Mouse (Mus musculus) hindbrain, embryonic 15.5 days (tissue): ENCODE measurements at regions not wholly inside any gene's neighbourhood (a gene's known extent, or its start where the extent isn't known, plus 50 kb on each side); places are given as distances from the start of the nearest gene placed in this dataset.

Source experiments
- ATAC-seq: fragments of 200-750 bp; cut with Nextera tagmentation; 2 replicates; pipeline ENCODE4 v1.8.0; 2017; ENCODE audit warnings: low read depth, moderate number of reproducible peaks, moderate TSS enrichment; ENCODE audit not compliant: low FRiP score
- H3K27ac ChIP-seq: fragments of 300-500 bp; sonication (generic); replicated peaks from 2 replicates; pipeline ENCODE4 v1.5.1; 2015; ENCODE audit warnings: mild to moderate bottlenecking, inconsistent platforms
- H3K27me3 ChIP-seq: fragments of 300-500 bp; sonication (generic); 2 replicates; pipeline ENCODE4 v1.6.1; 2015; ENCODE audit warnings: control low read depth, inconsistent platforms
- H3K36me3 ChIP-seq: fragments of 300-500 bp; sonication (generic); 2 replicates; pipeline ENCODE4 v1.6.1; 2015; ENCODE audit warnings: control low read depth, inconsistent platforms
- H3K4me1 ChIP-seq: fragments of 300-500 bp; sonication (generic); replicated peaks from 2 replicates; pipeline ENCODE4 v1.6.1; 2015; ENCODE audit warnings: control low read depth, inconsistent platforms
- H3K4me2 ChIP-seq: fragments of 300-500 bp; sonication (generic); 2 replicates; pipeline ENCODE4 v1.6.1; 2015; ENCODE audit warnings: moderate library complexity, mild to moderate bottlenecking, inconsistent platforms
- H3K4me3 ChIP-seq: fragments of 300-500 bp; sonication (generic); 2 replicates; pipeline ENCODE4 v1.5.1; 2015; ENCODE audit warnings: mild to moderate bottlenecking, inconsistent platforms
- H3K9ac ChIP-seq: fragments of 300-500 bp; sonication (generic); 2 replicates; pipeline ENCODE4 v1.6.1; 2015; ENCODE audit warnings: inconsistent platforms
- H3K9me3 ChIP-seq: fragments of 300-500 bp; sonication (generic); 2 replicates; pipeline ENCODE4 v1.6.1; 2016; ENCODE audit warnings: control low read depth, inconsistent platforms
- WGBS: fragments of 180-500 bp; shearing (Covaris S2); methylation state at CpG from one replicate; pipeline ENCODE4 v1.1.7; 2015; 5-methylcytosine and 5-hydroxymethylcytosine counted together

GRCm38 (mm10) chr10:66201115-66201514 is 894.8 kb upstream of the Jmjd1c start:
- H3K4me1 ChIP-seq: no peaks in the 10 kb centered on the region
- no peaks in the 10 kb centered on the region for H3K36me3 ChIP-seq
- H3K27me3 ChIP-seq: no peaks in the 10 kb centered on the region
- no peak overlapping the region for H3K4me3 ChIP-seq
- no peak overlapping the region for H3K9ac ChIP-seq
- WGBS: 46% methylated on average over 4 of the region's 4 CpGs
- no peak overlapping the region for H3K4me2 ChIP-seq
- H3K9me3 ChIP-seq: no peaks in the 10 kb centered on the region
- no peak for ATAC-seq
- no peak overlapping the region for H3K27ac ChIP-seq

- no peaks in the 10 kb centered on the region for H3K36me3 ChIP-seq
- no peaks in the 10 kb centered on the region for H3K9me3 ChIP-seq
- no peaks in the 10 kb centered on the region for H3K4me1 ChIP-seq
- WGBS: 57% methylated on average over 2 of the region's 2 CpGs
- H3K9ac ChIP-seq: no peak overlapping the region
- H3K27ac ChIP-seq: no peak overlapping the region
- ATAC-seq: no peak
- H3K27me3 ChIP-seq: no peaks in the 10 kb centered on the region
- H3K4me2 ChIP-seq: no peak overlapping the region
- H3K4me3 ChIP-seq: no peak overlapping the region
These were observed 867.8 kb upstream of the Jmjd1c start for GRCm38 (mm10) chr10:66228123-66228522.

- Histone ChIP-seq H3K27ac (no peak overlapping the region), H3K4me2 (no peak overlapping the region), H3K9me3 (no peaks in the 10 kb centered on the region), H3K36me3 (no peaks in the 10 kb centered on the region), H3K9ac (no peak overlapping the region), H3K4me3 (no peak overlapping the region), H3K4me1 (no peaks in the 10 kb centered on the region), H3K27me3 (no peaks in the 10 kb centered on the region)
- no peak for ATAC-seq
- WGBS: 81% methylated on average over 2 of the region's 2 CpGs
These were observed 861.5 kb upstream of the Jmjd1c start for GRCm38 (mm10) chr10:66234370-66234916.

GRCm38 (mm10) chr10:66256377-66256776 is 839.5 kb upstream of the Jmjd1c start:
- Histone ChIP-seq H3K4me2 (no peak overlapping the region), H3K36me3 (no peaks in the 10 kb centered on the region), H3K4me3 (no peak overlapping the region), H3K9me3 (no peaks in the 10 kb centered on the region), H3K27ac (no peak overlapping the region), H3K27me3 (no peaks in the 10 kb centered on the region), H3K4me1 (0 out of 2 replicates have a peak, but pooled peaks cover 3% of the 10 kb centered on the region), H3K9ac (no peak overlapping the region)
- ATAC-seq: no peak
- WGBS: 45% methylated on average over 5 of the region's 5 CpGs

GRCm38 (mm10) chr10:66270647-66271270 is 825.2 kb upstream of the Jmjd1c start:
- Histone ChIP-seq H3K27ac (0 out of 2 replicates have a peak overlapping the region, but pooled peaks have one; percentile 42), H3K36me3 (no peaks in the 10 kb centered on the region), H3K4me2 (0 out of 2 replicates have a peak overlapping the region, but pooled peaks have one; percentile 5), H3K9ac (no peak overlapping the region), H3K4me1 (0 out of 2 replicates have a peak, but pooled peaks cover 11% of the 10 kb centered on the region), H3K4me3 (no peak overlapping the region), H3K9me3 (no peaks in the 10 kb centered on the region), H3K27me3 (no peaks in the 10 kb centered on the region)
- WGBS: 23% methylated on average over 4 of the region's 4 CpGs
- ATAC-seq: no peak

GRCm38 (mm10) chr10:66295628-66296027 is 800.3 kb upstream of the Jmjd1c start:
- WGBS: 57% methylated on average over 4 of the region's 4 CpGs
- no peaks in the 10 kb centered on the region; the same call in 1 of the 2 replicates for H3K4me1 ChIP-seq
- no peaks in the 10 kb centered on the region for H3K27me3 ChIP-seq
- H3K4me2 ChIP-seq: no peak overlapping the region
- no peak overlapping the region for H3K9ac ChIP-seq
- no peaks in the 10 kb centered on the region for H3K9me3 ChIP-seq
- no peak overlapping the region for H3K27ac ChIP-seq
- no peak for ATAC-seq
- H3K4me3 ChIP-seq: no peak overlapping the region
- no peaks in the 10 kb centered on the region for H3K36me3 ChIP-seq

GRCm38 (mm10) chr10:66303235-66303780 is 792.6 kb upstream of the Jmjd1c start:
- ATAC-seq: no peak
- WGBS: 77% methylated on average over 2 of the region's 2 CpGs
- Histone ChIP-seq H3K4me2 (no peak overlapping the region), H3K9me3 (no peaks in the 10 kb centered on the region), H3K4me3 (no peak overlapping the region), H3K36me3 (no peaks in the 10 kb centered on the region), H3K9ac (no peak overlapping the region), H3K4me1 (no peaks in the 10 kb centered on the region), H3K27ac (no peak overlapping the region), H3K27me3 (no peaks in the 10 kb centered on the region)

- no peaks in the 10 kb centered on the region for H3K27me3 ChIP-seq
- no peak overlapping the region for H3K4me3 ChIP-seq
- no peaks in the 10 kb centered on the region for H3K4me1 ChIP-seq
- H3K9ac ChIP-seq: no peak overlapping the region
- no peaks in the 10 kb centered on the region for H3K9me3 ChIP-seq
- H3K4me2 ChIP-seq: no peak overlapping the region
- no peak overlapping the region for H3K27ac ChIP-seq
- no peak for ATAC-seq
- H3K36me3 ChIP-seq: no peaks in the 10 kb centered on the region
These were observed 791.0 kb upstream of the Jmjd1c start for GRCm38 (mm10) chr10:66304901-66305300.

GRCm38 (mm10) chr10:66331166-66331565 is 764.8 kb upstream of the Jmjd1c start:
- 33% methylated on average over 3 of the region's 3 CpGs for WGBS

GRCm38 (mm10) chr10:66337994-66338393 is 757.9 kb upstream of the Jmjd1c start:
- Histone ChIP-seq H3K4me1 (no peaks in the 10 kb centered on the region), H3K9me3 (no peaks in the 10 kb centered on the region), H3K27ac (no peak overlapping the region), H3K9ac (no peak overlapping the region), H3K4me2 (no peak overlapping the region), H3K36me3 (no peaks in the 10 kb centered on the region), H3K27me3 (no peaks in the 10 kb centered on the region), H3K4me3 (no peak overlapping the region)
- no peak for ATAC-seq
- 62% methylated on average over 1 of the region's 1 CpGs for WGBS

More at GRCm38 (mm10) chr10:66331166-66331565, 764.8 kb upstream of the Jmjd1c start:
- no peaks in the 10 kb centered on the region for H3K27me3 ChIP-seq
- no peak overlapping the region for H3K27ac ChIP-seq
- H3K9me3 ChIP-seq: no peaks in the 10 kb centered on the region
- no peak for ATAC-seq
- H3K4me2 ChIP-seq: no peak overlapping the region
- no peak overlapping the region for H3K9ac ChIP-seq
- H3K4me3 ChIP-seq: no peak overlapping the region
- no peaks in the 10 kb centered on the region for H3K4me1 ChIP-seq
- H3K36me3 ChIP-seq: no peaks in the 10 kb centered on the region

- Histone ChIP-seq H3K27me3 (no peaks in the 10 kb centered on the region), H3K4me1 (no peaks in the 10 kb centered on the region), H3K27ac (no peak overlapping the region), H3K9me3 (no peaks in the 10 kb centered on the region), H3K9ac (no peak overlapping the region), H3K4me2 (no peak overlapping the region), H3K4me3 (no peak overlapping the region), H3K36me3 (no peaks in the 10 kb centered on the region)
- no peak for ATAC-seq
- WGBS: 69% methylated on average over 5 of the region's 5 CpGs
These were observed 753.0 kb upstream of the Jmjd1c start for GRCm38 (mm10) chr10:66342823-66343350.

GRCm38 (mm10) chr10:66348398-66348797 is 747.5 kb upstream of the Jmjd1c start:
- 70% methylated on average over 3 of the region's 3 CpGs for WGBS

More at GRCm38 (mm10) chr10:66348398-66348797, 747.5 kb upstream of the Jmjd1c start:
- no peaks in the 10 kb centered on the region for H3K9me3 ChIP-seq
- no peaks in the 10 kb centered on the region for H3K4me1 ChIP-seq
- ATAC-seq: no peak
- no peak overlapping the region for H3K4me2 ChIP-seq
- no peaks in the 10 kb centered on the region for H3K36me3 ChIP-seq
- no peak overlapping the region for H3K4me3 ChIP-seq
- H3K27ac ChIP-seq: no peak overlapping the region
- H3K9ac ChIP-seq: no peak overlapping the region
- no peaks in the 10 kb centered on the region for H3K27me3 ChIP-seq
